Comparison of ENCODE assay signal across 18 mouse cellular contexts in the genomic region with DNA sequence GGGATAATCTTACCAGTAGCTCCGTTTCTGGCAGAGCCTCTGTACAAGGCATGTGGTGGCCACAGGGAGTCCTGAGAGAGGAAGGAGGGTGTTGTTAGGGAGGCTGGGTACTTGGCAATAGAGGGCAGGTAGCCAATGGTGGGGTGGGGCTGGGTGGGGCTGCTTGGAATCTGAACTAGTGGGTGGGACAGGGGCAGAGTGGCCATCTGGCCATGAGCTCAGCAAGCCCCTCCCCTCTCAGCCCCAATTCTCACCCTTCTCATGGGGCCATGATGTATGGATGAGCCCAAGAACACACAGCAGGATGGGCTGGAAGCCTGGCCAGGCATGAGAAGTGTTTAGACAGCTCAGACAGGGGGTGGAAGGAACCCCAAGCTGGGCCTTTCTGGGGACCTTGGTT. TPM values are rescaled to one million over a fixed set of nuclear protein-coding genes. Genes with fewer than 3 reads are reported as not detected.
A peak's percentile ranks its signal among the peaks of the same experiment; 100 is the strongest.
DNase-seq lines count a peak whose midpoint lies in the region; ATAC-seq and TF ChIP-seq lines count a peak whose summit lies in the region.
"Had no signal": no experiment of that assay in that cellular context is flagged by ENCODE, and none has a peak within 500 bp of the region (broad histone marks: within the 10 kb centered on the region; RNA-seq: fewer than 3 reads in every experiment).

No protein-coding gene starts in this region.

- H3K27ac ChIP-seq in intestine, embryonic 15.5 days, result no peak overlapping the region
- H3K27ac ChIP-seq in intestine, postnatal 0 days (ENCODE audit: low read depth, low read length), result no peak overlapping the region
- H3K27ac ChIP-seq in limb, embryonic 13.5 days, result 0 out of 2 replicates have a peak overlapping the region, but pooled peaks have one; percentile 22
- H3K27ac ChIP-seq: forebrain, embryonic 10.5 days; limb, embryonic 12.5 days; neural tube, embryonic 15.5 days had no signal

- DNase-seq in 3T3-L1 (ENCODE audit: low read depth, low spot score) (peak; percentile 75), R1 (ENCODE audit: low read depth, low spot score) (peak; percentile 65)
- DNase-seq in urinary bladder, postnatal 10 days (ENCODE audit: low spot score), result no peak
- no peak for DNase-seq in left cerebral cortex, adult 18-20 months (ENCODE audit: low spot score in 2 of 2)
- DNase-seq in thymus, postnatal 0 days (ENCODE audit: low spot score), result no peak
- DNase-seq: cerebellum, postnatal 36 days; layer of hippocampus, postnatal 36 days; lung, embryonic 14.5 days; right cerebral cortex, adult 18-20 months; spleen, adult 18-20 months had no signal

- H3K27me3 ChIP-seq in intestine, embryonic 15.5 days (replicated peaks), result no peaks in the 10 kb centered on the region
- H3K27me3 ChIP-seq in intestine, postnatal 0 days (replicated peaks; ENCODE audit: control insufficient read depth, insufficient read depth, low read length), result no peaks in the 10 kb centered on the region
- no peaks in the 10 kb centered on the region for H3K27me3 ChIP-seq in limb, embryonic 13.5 days
- H3K27me3 ChIP-seq: heart, embryonic 12.5 days; limb, embryonic 12.5 days; neural tube, embryonic 15.5 days had no signal

- H3K4me1 ChIP-seq in intestine, embryonic 15.5 days (replicated peaks), result no peaks in the 10 kb centered on the region
- H3K4me1 ChIP-seq in intestine, postnatal 0 days (replicated peaks; ENCODE audit: control insufficient read depth, insufficient read depth, low read length), result no peaks in the 10 kb centered on the region
- peaks cover 5% of the 10 kb centered on the region; the same call in 1 of the 2 replicates for H3K4me1 ChIP-seq in limb, embryonic 13.5 days
- H3K4me1 ChIP-seq: forebrain, embryonic 10.5 days; heart, embryonic 12.5 days; limb, embryonic 12.5 days had no signal

- H3K9ac ChIP-seq in intestine, embryonic 15.5 days, result no peak overlapping the region
- no peak overlapping the region for H3K9ac ChIP-seq in intestine, postnatal 0 days (ENCODE audit: low read depth, low read length)
- no peak overlapping the region for H3K9ac ChIP-seq in limb, embryonic 13.5 days
- H3K9ac ChIP-seq: heart, embryonic 12.5 days; limb, embryonic 12.5 days; lung, embryonic 14.5 days; neural tube, embryonic 15.5 days had no signal

- 64% methylated on average over 1 of the region's 1 CpGs for WGBS in intestine, embryonic 15.5 days
- 40% methylated on average over 1 of the region's 1 CpGs for WGBS in intestine, postnatal 0 days
- 69% methylated on average over 1 of the region's 1 CpGs for WGBS in limb, embryonic 13.5 days

- no peak overlapping the region for H3K4me2 ChIP-seq in intestine, embryonic 15.5 days (replicated peaks)
- H3K4me2 ChIP-seq in intestine, postnatal 0 days (replicated peaks; ENCODE audit: low read depth), result no peak overlapping the region
- no peak overlapping the region for H3K4me2 ChIP-seq in limb, embryonic 13.5 days (replicated peaks)
- H3K4me2 ChIP-seq: heart, embryonic 12.5 days; limb, embryonic 12.5 days; lung, embryonic 14.5 days; neural tube, embryonic 15.5 days had no signal

- H3K4me3 ChIP-seq in intestine, embryonic 15.5 days (replicated peaks), result no peak overlapping the region
- H3K4me3 ChIP-seq in intestine, postnatal 0 days (ENCODE audit: low read depth, low read length), result no peak overlapping the region
- H3K4me3 ChIP-seq in limb, embryonic 13.5 days, result no peak overlapping the region
- H3K4me3 ChIP-seq: forebrain, embryonic 10.5 days; heart, embryonic 12.5 days; limb, embryonic 12.5 days; megakaryocyte, embryonic 14.5 days; neural tube, embryonic 15.5 days had no signal

- no peaks in the 10 kb centered on the region for H3K36me3 ChIP-seq in intestine, embryonic 15.5 days
- H3K36me3 ChIP-seq in intestine, postnatal 0 days (ENCODE audit: control insufficient read depth, insufficient read depth), result no peaks in the 10 kb centered on the region
- no peaks in the 10 kb centered on the region for H3K36me3 ChIP-seq in limb, embryonic 13.5 days
- H3K36me3 ChIP-seq: forebrain, embryonic 10.5 days; heart, embryonic 12.5 days; limb, embryonic 12.5 days; neural tube, embryonic 15.5 days had no signal

- peak; percentile 54 for ATAC-seq in intestine, embryonic 15.5 days
- ATAC-seq in intestine, postnatal 0 days, result no peak
- 0 out of 2 replicates have a peak, but pooled peaks have one; percentile 25 for ATAC-seq in limb, embryonic 13.5 days (ENCODE audit: low FRiP score, low read depth)

- H3K9me3 ChIP-seq in intestine, embryonic 15.5 days, result no peaks in the 10 kb centered on the region
- H3K9me3 ChIP-seq in intestine, postnatal 0 days (ENCODE audit: control insufficient read depth), result no peaks in the 10 kb centered on the region
- 0 out of 2 replicates have a peak, but pooled peaks cover 5% of the 10 kb centered on the region for H3K9me3 ChIP-seq in limb, embryonic 13.5 days
- H3K9me3 ChIP-seq: neural tube, embryonic 15.5 days had no signal

- TF ChIP-seq CTCF in intestine, postnatal 0 days (IDR thresholded peaks at IDR 0.05; ENCODE audit: low read depth), result no peak

RNA-seq across cellular contexts. Expression of a gene that starts 9.9 kb away (rescaled TPM):
- polyA plus RNA-seq in intestine, embryonic 15.5 days (2015; fragmentation: Nextera tagmentation; extraction: Ambion mirVana), result 1.3 and 1.4 TPM in 2 replicates
- polyA plus RNA-seq in intestine, postnatal 0 days (2015; fragmentation: Nextera tagmentation; extraction: Ambion mirVana), result 0.47 and 0.78 TPM in 2 replicates
- polyA plus RNA-seq in limb, embryonic 13.5 days (2015; fragmentation: Nextera tagmentation; extraction: Ambion mirVana), result 1.8 and 1.9 TPM in 2 replicates
- under 1 TPM; 0.44 to 0.47 TPM for total RNA-seq in left cerebral cortex, adult 18-20 months (2021)
- 2.6 and 3.0 TPM in 2 replicates for polyA plus RNA-seq in thymus, postnatal 0 days (2015; fragmentation: Nextera tagmentation; extraction: Ambion mirVana)

RNA-seq across cellular contexts. Expression of a gene that starts 17.8 kb away (rescaled TPM):
- polyA plus RNA-seq in intestine, embryonic 15.5 days (2015; fragmentation: Nextera tagmentation; extraction: Ambion mirVana), result 107 and 111 TPM in 2 replicates
- 68.3 and 73.3 TPM in 2 replicates for polyA plus RNA-seq in intestine, postnatal 0 days (2015; fragmentation: Nextera tagmentation; extraction: Ambion mirVana)
- 111 and 115 TPM in 2 replicates for polyA plus RNA-seq in limb, embryonic 13.5 days (2015; fragmentation: Nextera tagmentation; extraction: Ambion mirVana)
- total RNA-seq in left cerebral cortex, adult 18-20 months (2021), result 100 to 1,000 TPM; 102 to 109 TPM
- 185 and 199 TPM in 2 replicates for polyA plus RNA-seq in thymus, postnatal 0 days (2015; fragmentation: Nextera tagmentation; extraction: Ambion mirVana)

RNA-seq across cellular contexts. Expression of a gene that starts 18.1 kb away (rescaled TPM):
- polyA plus RNA-seq in intestine, embryonic 15.5 days (2015; fragmentation: Nextera tagmentation; extraction: Ambion mirVana), result 888 and 1,051 TPM in 2 replicates
- 585 and 607 TPM in 2 replicates for polyA plus RNA-seq in intestine, postnatal 0 days (2015; fragmentation: Nextera tagmentation; extraction: Ambion mirVana)
- 945 and 972 TPM in 2 replicates for polyA plus RNA-seq in limb, embryonic 13.5 days (2015; fragmentation: Nextera tagmentation; extraction: Ambion mirVana)
- 100 to 1,000 TPM; 265 to 280 TPM for total RNA-seq in left cerebral cortex, adult 18-20 months (2021)
- 1,431 and 1,509 TPM in 2 replicates for polyA plus RNA-seq in thymus, postnatal 0 days (2015; fragmentation: Nextera tagmentation; extraction: Ambion mirVana)

RNA-seq across cellular contexts. Expression of a gene that starts 55.6 kb away (rescaled TPM):
- 2.3 and 2.5 TPM in 2 replicates for polyA plus RNA-seq in intestine, embryonic 15.5 days (2015; fragmentation: Nextera tagmentation; extraction: Ambion mirVana)
- 1.2 and 1.5 TPM in 2 replicates for polyA plus RNA-seq in intestine, postnatal 0 days (2015; fragmentation: Nextera tagmentation; extraction: Ambion mirVana)
- polyA plus RNA-seq in limb, embryonic 13.5 days (2015; fragmentation: Nextera tagmentation; extraction: Ambion mirVana), result 6.4 and 6.7 TPM in 2 replicates
- 1 to 10 TPM; 2.3 to 2.9 TPM for total RNA-seq in left cerebral cortex, adult 18-20 months (2021)
- polyA plus RNA-seq in thymus, postnatal 0 days (2015; fragmentation: Nextera tagmentation; extraction: Ambion mirVana), result 4.7 and 6.9 TPM in 2 replicates

RNA-seq across cellular contexts. Expression of a gene that starts 59.9 kb away (rescaled TPM):
- 1.7 and 1.9 TPM in 2 replicates for polyA plus RNA-seq in intestine, embryonic 15.5 days (2015; fragmentation: Nextera tagmentation; extraction: Ambion mirVana)
- 1.6 and 1.7 TPM in 2 replicates for polyA plus RNA-seq in intestine, postnatal 0 days (2015; fragmentation: Nextera tagmentation; extraction: Ambion mirVana)
- 0.60 and 0.80 TPM in 2 replicates for polyA plus RNA-seq in limb, embryonic 13.5 days (2015; fragmentation: Nextera tagmentation; extraction: Ambion mirVana)
- 10 to 100 TPM; 10.7 to 11.9 TPM for total RNA-seq in left cerebral cortex, adult 18-20 months (2021)
- 0.42 and 0.44 TPM in 2 replicates for polyA plus RNA-seq in thymus, postnatal 0 days (2015; fragmentation: Nextera tagmentation; extraction: Ambion mirVana)

Comparison
In these comparisons a context has a peak if more than half of its experiments do, and no peak if none do; other contexts are left out.
1. DNase-seq: peak in 3T3-L1 (single experiment) and R1 (single experiment); none in urinary bladder, postnatal 10 days (single experiment), left cerebral cortex, adult 18-20 months (0 of 2) and thymus, postnatal 0 days (single experiment).